Mouse (Mus musculus) gastrocnemius, postnatal 14 days (tissue): ENCODE results near the gene Nrg4. TPM values are rescaled to one million over a fixed set of nuclear protein-coding genes. Genes with fewer than 3 reads are reported as not detected.
A peak's percentile ranks its signal among the peaks of the same experiment; 100 is the strongest.

Experiments
- DNase-seq: peaks from one replicate; pipeline ENCODE4 v3.0.0; 2021; ENCODE audit warnings: mixed read lengths
- intact Hi-C: fragments of 180-260 bp; cut with DNase I; formaldehyde crosslinking; loops from one replicate; pipeline ENCODE4 v1.15.1; 2025; ENCODE audit warnings: low total_unique reads
- long read RNA-seq, 2 experiments: library from polyadenylated mRNA; stranded (forward); transcript quantifications; one replicate each; pipeline ENCODE4 v2.0.0; 2021
- total RNA-seq, 2 experiments: library from RNA; stranded (reverse); gene quantifications; 2 replicates each; pipeline ENCODE4 v1.2.3; 2021

The Nrg4 gene
- under 1 TPM in 1 of 2 experiments, not detected in 1; 0.18 TPM for total RNA-seq
- long read RNA-seq, experiment 1 = 0 reads
- long read RNA-seq, experiment 2 = 0 reads

- DNase-seq = peak; percentile 70
- intact Hi-C loops = no loop called here
Measured at GRCm38 (mm10) chr9:55326515-55327233, at the start of gene Nrg4, which contains the start of gene Tmem266. TSS of gene Nrg4 (minus strand) at chr9:55326844. TSS of gene Tmem266 (plus strand) at chr9:55326913.

- DNase-seq = no peak
- intact Hi-C loops = no loop called here
Measured at GRCm38 (mm10) chr9:55371908-55372307, 45.3 kb upstream of the Nrg4 start.

- DNase-seq = no peak
- intact Hi-C loops = no loop called here
Measured at GRCm38 (mm10) chr9:55368011-55368410, 41.4 kb upstream of the Nrg4 start.

- intact Hi-C loops = no loop called here
- DNase-seq = no peak
Measured at GRCm38 (mm10) chr9:55363707-55364106, 37.1 kb upstream of the Nrg4 start.

- intact Hi-C loops = no loop called here
- DNase-seq = no peak
Measured at GRCm38 (mm10) chr9:55361969-55362368, 35.3 kb upstream of the Nrg4 start.

- intact Hi-C loops = no loop called here
- DNase-seq = no peak
Measured at GRCm38 (mm10) chr9:55360861-55361260, 34.2 kb upstream of the Nrg4 start.

GRCm38 (mm10) chr9:55360372-55360771 is 33.7 kb upstream of the Nrg4 start:
- no peak for DNase-seq
- intact Hi-C loops = no loop called here

- intact Hi-C loops = no loop called here
- DNase-seq = no peak
Measured at GRCm38 (mm10) chr9:55357164-55357563, 30.5 kb upstream of the Nrg4 start.

- DNase-seq = no peak
- intact Hi-C loops = no loop called here
Measured at GRCm38 (mm10) chr9:55355270-55355834, 28.7 kb upstream of the Nrg4 start.

- intact Hi-C loops = no loop called here
- no peak for DNase-seq
Measured at GRCm38 (mm10) chr9:55354686-55355085, 28.0 kb upstream of the Nrg4 start.

- intact Hi-C loops = no loop called here
Measured at GRCm38 (mm10) chr9:55348664-55349063, 22.0 kb upstream of the Nrg4 start.

GRCm38 (mm10) chr9:55345332-55345731 is 18.7 kb upstream of the Nrg4 start:
- intact Hi-C loops = no loop called here
- DNase-seq = no peak

More at GRCm38 (mm10) chr9:55348664-55349063, 22.0 kb upstream of the Nrg4 start:
- DNase-seq = no peak

GRCm38 (mm10) chr9:55344165-55344564 is 17.5 kb upstream of the Nrg4 start:
- no peak for DNase-seq
- intact Hi-C loops = no loop called here

- intact Hi-C loops = no loop called here
Measured at GRCm38 (mm10) chr9:55332949-55333348, 6.3 kb upstream of the Nrg4 start.

GRCm38 (mm10) chr9:55332476-55332875 is 5.8 kb upstream of the Nrg4 start:
- intact Hi-C loops = no loop called here
- no peak for DNase-seq

More at GRCm38 (mm10) chr9:55332949-55333348, 6.3 kb upstream of the Nrg4 start:
- DNase-seq = no peak

- DNase-seq = no peak
- intact Hi-C loops = no loop called here
Measured at GRCm38 (mm10) chr9:55329401-55329800, 2.8 kb upstream of the Nrg4 start.

GRCm38 (mm10) chr9:55328151-55328918 is 1.7 kb upstream of the Nrg4 start:
- no peak for DNase-seq
- intact Hi-C loops = no loop called here

- intact Hi-C loops = no loop called here
- DNase-seq = no peak
Measured at GRCm38 (mm10) chr9:55327234-55327615, 581 bp upstream of the Nrg4 start.

GRCm38 (mm10) chr9:55325564-55326514 is 805 bp downstream of the Nrg4 start:
- intact Hi-C loops = no loop called here
- no peak for DNase-seq
